Mouse (Mus musculus): ENCODE results near the gene Raver1. TPM values are rescaled to one million over a fixed set of nuclear protein-coding genes. Genes with fewer than 3 reads are reported as not detected.

Gene Raver1
- polyA plus RNA-seq (2014; fragmentation: Illumina TruSeq; extraction: RNeasy Lipid Tissue Mini Kit (QIAGEN cat#74804); ENCODE audit: low read depth, low replicate concordance), result 9.6 TPM

GRCm38 (mm10) chr9:21091707-21092320, at the start of gene Raver1, which contains the start of gene Gm38431:
Gene Raver1, minus strand, starts transcription at chr9:21092008.
Gene Gm38431, minus strand, starts transcription at chr9:21091997.

GRCm38 (mm10) chr9:21131059-21131956, 39.5 kb upstream of the Raver1 start, which contains the start of gene Tyk2:
Gene Tyk2, minus strand, starts transcription at chr9:21131243.

GRCm38 (mm10) chr9:21073044-21073840, 18.6 kb downstream of the Raver1 start, which contains the start of the genes Gm49373 and Fdx1l:
Gene Gm49373, minus strand, starts transcription at chr9:21073096.
Gene Fdx1l, minus strand, starts transcription at chr9:21073614.

GRCm38 (mm10) chr9:21067006-21067684, 24.7 kb downstream of the Raver1 start, which contains the start of gene Zglp1:
Gene Zglp1, minus strand, starts transcription at chr9:21067093.

GRCm38 (mm10) chr9:21031896-21032351, 59.9 kb downstream of the Raver1 start, which contains the start of gene Icam5:
Gene Icam5, plus strand, starts transcription at chr9:21032073.

GRCm38 (mm10) chr9:21029291-21030054, 62.3 kb downstream of the Raver1 start, which contains the start of gene Icam4:
Gene Icam4, plus strand, starts transcription at chr9:21029373.

Other genes starting within 250 kb of the Raver1 start
- 6.5 TPM for gene A230050P20Rik, start 223.4 kb downstream of the Raver1 start, polyA plus RNA-seq (2014; fragmentation: Illumina TruSeq; extraction: RNeasy Lipid Tissue Mini Kit (QIAGEN cat#74804); ENCODE audit: low read depth, low replicate concordance)
- gene Angptl6, start 212.3 kb downstream of the Raver1 start, polyA plus RNA-seq (2014; fragmentation: Illumina TruSeq; extraction: RNeasy Lipid Tissue Mini Kit (QIAGEN cat#74804); ENCODE audit: low read depth, low replicate concordance), result not detected
- gene Ppan, start 203.8 kb downstream of the Raver1 start, polyA plus RNA-seq (2014; fragmentation: Illumina TruSeq; extraction: RNeasy Lipid Tissue Mini Kit (QIAGEN cat#74804); ENCODE audit: low read depth, low replicate concordance), result 1.1 TPM
- gene Eif3g, start 193.4 kb downstream of the Raver1 start, polyA plus RNA-seq (2014; fragmentation: Illumina TruSeq; extraction: RNeasy Lipid Tissue Mini Kit (QIAGEN cat#74804); ENCODE audit: low read depth, low replicate concordance), result 25.4 TPM
- gene Dnmt1, start 132.1 kb downstream of the Raver1 start, polyA plus RNA-seq (2014; fragmentation: Illumina TruSeq; extraction: RNeasy Lipid Tissue Mini Kit (QIAGEN cat#74804); ENCODE audit: low read depth, low replicate concordance), result 7.5 TPM
- 0.66 TPM for gene S1pr2, start 115.2 kb downstream of the Raver1 start, polyA plus RNA-seq (2014; fragmentation: Illumina TruSeq; extraction: RNeasy Lipid Tissue Mini Kit (QIAGEN cat#74804); ENCODE audit: low read depth, low replicate concordance)
- gene Mrpl4, start 89.3 kb downstream of the Raver1 start, polyA plus RNA-seq (2014; fragmentation: Illumina TruSeq; extraction: RNeasy Lipid Tissue Mini Kit (QIAGEN cat#74804); ENCODE audit: low read depth, low replicate concordance), result 1.6 TPM
- 4.6 TPM for gene Icam1, start 76.0 kb downstream of the Raver1 start, polyA plus RNA-seq (2014; fragmentation: Illumina TruSeq; extraction: RNeasy Lipid Tissue Mini Kit (QIAGEN cat#74804); ENCODE audit: low read depth, low replicate concordance)
- not detected for gene Icam4, start 62.6 kb downstream of the Raver1 start, polyA plus RNA-seq (2014; fragmentation: Illumina TruSeq; extraction: RNeasy Lipid Tissue Mini Kit (QIAGEN cat#74804); ENCODE audit: low read depth, low replicate concordance)
- not detected for gene Icam5, start 59.9 kb downstream of the Raver1 start, polyA plus RNA-seq (2014; fragmentation: Illumina TruSeq; extraction: RNeasy Lipid Tissue Mini Kit (QIAGEN cat#74804); ENCODE audit: low read depth, low replicate concordance)
- gene Zglp1, start 24.9 kb downstream of the Raver1 start, polyA plus RNA-seq (2014; fragmentation: Illumina TruSeq; extraction: RNeasy Lipid Tissue Mini Kit (QIAGEN cat#74804); ENCODE audit: low read depth, low replicate concordance), result not detected
- gene Gm49373, start 18.9 kb downstream of the Raver1 start, polyA plus RNA-seq (2014; fragmentation: Illumina TruSeq; extraction: RNeasy Lipid Tissue Mini Kit (QIAGEN cat#74804); ENCODE audit: low read depth, low replicate concordance), result not detected
- 0.73 TPM for gene Fdx1l, start 18.4 kb downstream of the Raver1 start, polyA plus RNA-seq (2014; fragmentation: Illumina TruSeq; extraction: RNeasy Lipid Tissue Mini Kit (QIAGEN cat#74804); ENCODE audit: low read depth, low replicate concordance)
- gene Gm38431, start within 50 bp of the Raver1 start, polyA plus RNA-seq (2014; fragmentation: Illumina TruSeq; extraction: RNeasy Lipid Tissue Mini Kit (QIAGEN cat#74804); ENCODE audit: low read depth, low replicate concordance), result 0.79 TPM
- 3.4 TPM for gene Tyk2, start 39.2 kb upstream of the Raver1 start, polyA plus RNA-seq (2014; fragmentation: Illumina TruSeq; extraction: RNeasy Lipid Tissue Mini Kit (QIAGEN cat#74804); ENCODE audit: low read depth, low replicate concordance)
- gene Cdc37, start 58.0 kb upstream of the Raver1 start, polyA plus RNA-seq (2014; fragmentation: Illumina TruSeq; extraction: RNeasy Lipid Tissue Mini Kit (QIAGEN cat#74804); ENCODE audit: low read depth, low replicate concordance), result 6.8 TPM
- gene Pde4a, start 73.7 kb upstream of the Raver1 start, polyA plus RNA-seq (2014; fragmentation: Illumina TruSeq; extraction: RNeasy Lipid Tissue Mini Kit (QIAGEN cat#74804); ENCODE audit: low read depth, low replicate concordance), result 0.85 TPM
- gene Keap1, start 147.4 kb upstream of the Raver1 start, polyA plus RNA-seq (2014; fragmentation: Illumina TruSeq; extraction: RNeasy Lipid Tissue Mini Kit (QIAGEN cat#74804); ENCODE audit: low read depth, low replicate concordance), result 8.0 TPM
- 0.16 TPM for gene S1pr5, start 156.4 kb upstream of the Raver1 start, polyA plus RNA-seq (2014; fragmentation: Illumina TruSeq; extraction: RNeasy Lipid Tissue Mini Kit (QIAGEN cat#74804); ENCODE audit: low read depth, low replicate concordance)
- gene Atg4d, start 173.3 kb upstream of the Raver1 start, polyA plus RNA-seq (2014; fragmentation: Illumina TruSeq; extraction: RNeasy Lipid Tissue Mini Kit (QIAGEN cat#74804); ENCODE audit: low read depth, low replicate concordance), result 2.7 TPM
- 3.2 TPM for gene Kri1, start 196.0 kb upstream of the Raver1 start, polyA plus RNA-seq (2014; fragmentation: Illumina TruSeq; extraction: RNeasy Lipid Tissue Mini Kit (QIAGEN cat#74804); ENCODE audit: low read depth, low replicate concordance)
- 6.7 TPM for gene Cdkn2d, start 199.4 kb upstream of the Raver1 start, polyA plus RNA-seq (2014; fragmentation: Illumina TruSeq; extraction: RNeasy Lipid Tissue Mini Kit (QIAGEN cat#74804); ENCODE audit: low read depth, low replicate concordance)
- gene Ap1m2, start 220.3 kb upstream of the Raver1 start, polyA plus RNA-seq (2014; fragmentation: Illumina TruSeq; extraction: RNeasy Lipid Tissue Mini Kit (QIAGEN cat#74804); ENCODE audit: low read depth, low replicate concordance), result 10.9 TPM
- gene Slc44a2, start 228.7 kb upstream of the Raver1 start, polyA plus RNA-seq (2014; fragmentation: Illumina TruSeq; extraction: RNeasy Lipid Tissue Mini Kit (QIAGEN cat#74804); ENCODE audit: low read depth, low replicate concordance), result 16.9 TPM